13 mouse cellular contexts compared by ENCODE assay signal in genomic region chr19:21814433-21815020, GRCm38 (mm10). TPM values are rescaled to one million over a fixed set of nuclear protein-coding genes. Genes with fewer than 3 reads are reported as not detected.
DNase-seq lines count a peak whose midpoint lies in the region; ATAC-seq and TF ChIP-seq lines count a peak whose summit lies in the region.
"Had no signal": no experiment of that assay in that cellular context is flagged by ENCODE, and none has a peak within 500 bp of the region (broad histone marks: within the 10 kb centered on the region; RNA-seq: fewer than 3 reads in every experiment).

No protein-coding gene starts in this region.

- no peak overlapping the region for H3K4me3 ChIP-seq in embryonic facial prominence, embryonic 14.5 days (ENCODE audit: low read depth, low read length)
- no peak overlapping the region for H3K4me3 ChIP-seq in embryonic facial prominence, embryonic 10.5 days
- H3K4me3 ChIP-seq in liver, embryonic 16.5 days (ENCODE audit: low read depth, low read length), result no peak overlapping the region
- H3K4me3 ChIP-seq in lung, postnatal 0 days (ENCODE audit: low read depth, low read length), result no peak overlapping the region
- H3K4me3 ChIP-seq: heart, embryonic 12.5 days; megakaryocyte, embryonic 14.5 days; myocyte had no signal

- peak; percentile 53 for DNase-seq in embryonic facial prominence, embryonic 14.5 days (ENCODE audit: low spot score)
- no peak for DNase-seq in embryonic facial prominence, embryonic 10.5 days (ENCODE audit: low spot score)
- DNase-seq in liver (no peak), MN1 (ENCODE audit: low spot score) (peak; percentile 33)
- peak; percentile 31 for DNase-seq in lung, postnatal 0 days (ENCODE audit: low spot score)
- no peak for DNase-seq in yolk sac, embryonic 10.5 days (ENCODE audit: low spot score)
- no peak for DNase-seq in layer of hippocampus, adult 11-12 months (ENCODE audit: low spot score)
- DNase-seq: cerebellum, adult 9-11 months; kidney, adult 18-20 months had no signal

- H3K4me1 ChIP-seq in embryonic facial prominence, embryonic 14.5 days (ENCODE audit: control insufficient read depth, insufficient read depth, low read length), result no peaks in the 10 kb centered on the region; the same call in 1 of the 2 replicates
- H3K4me1 ChIP-seq in embryonic facial prominence, embryonic 10.5 days, result no peaks in the 10 kb centered on the region
- H3K4me1 ChIP-seq in liver, embryonic 16.5 days (ENCODE audit: control insufficient read depth, low read depth, low read length), result no peaks in the 10 kb centered on the region
- no peaks in the 10 kb centered on the region for H3K4me1 ChIP-seq in lung, postnatal 0 days (ENCODE audit: insufficient read depth, low read depth, low read length)

- no peak for TF ChIP-seq CTCF in lung, postnatal 0 days (IDR thresholded peaks at IDR 0.05)

- no peak overlapping the region for H3K9ac ChIP-seq in embryonic facial prominence, embryonic 14.5 days (ENCODE audit: low read depth, low read length)
- no peak overlapping the region for H3K9ac ChIP-seq in liver, embryonic 16.5 days (ENCODE audit: low read depth, low read length)
- no peak overlapping the region for H3K9ac ChIP-seq in lung, postnatal 0 days (replicated peaks; ENCODE audit: low read depth)
- H3K9ac ChIP-seq: heart, embryonic 12.5 days had no signal

- peaks cover 84% of the 10 kb centered on the region for H3K36me3 ChIP-seq in embryonic facial prominence, embryonic 14.5 days (ENCODE audit: control insufficient read depth, insufficient read depth, low read length)
- H3K36me3 ChIP-seq in embryonic facial prominence, embryonic 10.5 days (replicated peaks), result peaks cover 99% of the 10 kb centered on the region
- no peaks in the 10 kb centered on the region; the same call in 1 of the 2 replicates for H3K36me3 ChIP-seq in liver, embryonic 16.5 days (ENCODE audit: control insufficient read depth, insufficient read depth)
- H3K36me3 ChIP-seq in lung, postnatal 0 days (ENCODE audit: insufficient read depth, low read length), result peaks cover 38% of the 10 kb centered on the region

- H3K9me3 ChIP-seq in embryonic facial prominence, embryonic 14.5 days (ENCODE audit: control insufficient read depth, low read length), result no peaks in the 10 kb centered on the region
- no peaks in the 10 kb centered on the region for H3K9me3 ChIP-seq in embryonic facial prominence, embryonic 10.5 days
- no peaks in the 10 kb centered on the region for H3K9me3 ChIP-seq in liver, embryonic 16.5 days (replicated peaks; ENCODE audit: control insufficient read depth, low read length)
- no peaks in the 10 kb centered on the region for H3K9me3 ChIP-seq in lung, postnatal 0 days (ENCODE audit: low read length)
- H3K9me3 ChIP-seq: heart, embryonic 12.5 days; megakaryocyte, embryonic 14.5 days had no signal

- 58% methylated on average over 8 of the region's 8 CpGs for WGBS in embryonic facial prominence, embryonic 14.5 days
- WGBS in embryonic facial prominence, embryonic 10.5 days, result 91% methylated on average over 8 of the region's 8 CpGs
- 74% methylated on average over 8 of the region's 8 CpGs for WGBS in liver, embryonic 16.5 days (ENCODE audit: insufficient replicate concordance)
- 63% methylated on average over 8 of the region's 8 CpGs for WGBS in lung, postnatal 0 days

- no peak for TF ChIP-seq EP300 in lung, postnatal 0 days (IDR thresholded peaks at IDR 0.05)

- H3K4me2 ChIP-seq in embryonic facial prominence, embryonic 14.5 days (ENCODE audit: low read depth, low read length), result no peak overlapping the region
- no peak overlapping the region for H3K4me2 ChIP-seq in liver, embryonic 16.5 days (ENCODE audit: low read depth, low read length)
- no peak overlapping the region for H3K4me2 ChIP-seq in lung, postnatal 0 days (replicated peaks; ENCODE audit: low read depth, low read length)
- H3K4me2 ChIP-seq: heart, embryonic 12.5 days had no signal

- no peaks in the 10 kb centered on the region for H3K27me3 ChIP-seq in embryonic facial prominence, embryonic 14.5 days (replicated peaks; ENCODE audit: control insufficient read depth, insufficient read depth, low read length)
- H3K27me3 ChIP-seq in embryonic facial prominence, embryonic 10.5 days (replicated peaks; ENCODE audit: low read depth, poor library complexity, severe bottlenecking), result no peaks in the 10 kb centered on the region
- H3K27me3 ChIP-seq in liver, embryonic 16.5 days (ENCODE audit: control insufficient read depth, insufficient read depth, low read depth, low read length), result no peaks in the 10 kb centered on the region
- H3K27me3 ChIP-seq in lung, postnatal 0 days (replicated peaks; ENCODE audit: insufficient read depth, low read length), result no peaks in the 10 kb centered on the region
- H3K27me3 ChIP-seq: heart, embryonic 12.5 days; megakaryocyte, embryonic 14.5 days had no signal

- H3K27ac ChIP-seq in embryonic facial prominence, embryonic 14.5 days (replicated peaks; ENCODE audit: low read depth, low read length), result peak overlapping the region; percentile 59
- H3K27ac ChIP-seq in embryonic facial prominence, embryonic 10.5 days (replicated peaks), result no peak overlapping the region
- no peak overlapping the region for H3K27ac ChIP-seq in liver, embryonic 16.5 days (ENCODE audit: low read length)
- H3K27ac ChIP-seq in lung, postnatal 0 days (ENCODE audit: low read length), result no peak overlapping the region

- no peak for ATAC-seq in embryonic facial prominence, embryonic 14.5 days (ENCODE audit: low read depth)
- ATAC-seq in liver, embryonic 16.5 days (ENCODE audit: low read depth), result peak; percentile 77
- ATAC-seq in lung, postnatal 0 days, result peak; percentile 65

RNA-seq across cellular contexts. Expression of gene Cemip2, which starts 36.4 kb away (rescaled TPM):
- polyA plus RNA-seq in embryonic facial prominence, embryonic 14.5 days (2014; fragmentation: Nextera tagmentation; extraction: Ambion mirVana), result 33.8 and 34.7 TPM in 2 replicates
- polyA plus RNA-seq in embryonic facial prominence, embryonic 10.5 days (2016; fragmentation: Nextera tagmentation; extraction: Ambion mirVana), result 61.4 and 71.0 TPM in 2 replicates
- 8.0 and 8.7 TPM in 2 replicates for polyA plus RNA-seq in liver, embryonic 16.5 days (2015; fragmentation: Nextera tagmentation; extraction: Ambion mirVana)
- 46.7 and 47.2 TPM in 2 replicates for polyA plus RNA-seq in lung, postnatal 0 days (2015; fragmentation: Nextera tagmentation; extraction: Ambion mirVana)

Comparison
In these comparisons a context has a peak if more than half of its experiments do, and no peak if none do; other contexts are left out.
1. DNase-seq: peak in embryonic facial prominence, embryonic 14.5 days (single experiment), MN1 (single experiment) and lung, postnatal 0 days (single experiment); none in embryonic facial prominence, embryonic 10.5 days (single experiment), liver (single experiment), yolk sac, embryonic 10.5 days (single experiment) and layer of hippocampus, adult 11-12 months (single experiment).